Mouse (Mus musculus) left cerebral cortex, postnatal 10 days (tissue): ENCODE data around the gene Abr. TPM values are rescaled to one million over a fixed set of nuclear protein-coding genes. Genes with fewer than 3 reads are reported as not detected.

Experiments
- DNase-seq, 2 experiments: peaks; one replicate each; pipeline ENCODE4 v3.0.0; 2021 to 2022; ENCODE audit warnings: low spot score in 2 of 2, mixed read lengths in 1 of 2; ENCODE audit errors: extremely low spot score in 1 of 2
- intact Hi-C: fragments of 180-260 bp; cut with DNase I; formaldehyde crosslinking; loops from one replicate; pipeline ENCODE4 v1.15.1; 2025
- total RNA-seq, 2 experiments: library from RNA; stranded (reverse); gene quantifications; 2 replicates each; pipeline ENCODE4 v1.2.3; 2021

Gene Abr
- total RNA-seq, 2 experiments from 2014 or later: 322 to 328 TPM

DNA sequence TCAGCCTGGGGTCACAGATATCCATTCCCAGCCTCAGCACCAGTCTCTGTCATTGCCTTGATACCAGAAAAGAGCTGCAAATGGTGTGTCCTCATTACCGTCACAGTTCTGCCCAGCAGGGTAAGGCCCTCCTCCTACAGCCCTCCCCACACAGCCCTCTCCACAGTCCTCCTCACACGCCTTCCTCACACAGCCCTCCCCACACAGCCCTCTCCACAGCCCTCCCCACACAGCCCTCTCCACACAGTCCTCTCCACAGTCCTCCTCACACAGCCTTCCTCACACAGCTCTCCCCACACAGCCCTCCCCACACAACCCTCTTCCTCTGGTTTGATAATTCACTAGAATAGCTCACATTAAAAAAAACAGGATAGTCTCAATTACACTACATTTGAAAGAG is 7.9 kb upstream of the Abr start:
- intact Hi-C loops: no loop called here
- DNase-seq: no peak

DNA sequence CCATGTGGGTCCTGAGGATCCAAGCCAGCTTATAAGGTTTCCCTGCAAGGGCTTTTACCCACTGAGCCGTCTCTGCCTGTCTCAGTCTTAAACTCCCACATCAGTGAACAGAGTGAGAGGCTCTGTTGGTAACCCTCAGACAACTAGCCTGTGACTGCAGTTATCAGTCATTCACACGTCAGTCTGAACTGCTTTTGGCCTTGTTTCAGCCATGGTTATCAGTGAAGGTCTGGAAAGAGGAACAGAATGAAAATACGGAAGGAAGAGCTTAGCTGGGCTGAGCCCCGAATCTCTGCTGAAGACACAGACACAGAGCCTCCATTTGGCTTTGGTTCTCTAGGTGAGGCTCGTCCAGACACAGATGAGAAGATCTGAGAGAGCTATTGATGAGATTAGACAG is 6.5 kb upstream of the Abr start:
- no peak for DNase-seq
- intact Hi-C loops: no loop called here

DNA sequence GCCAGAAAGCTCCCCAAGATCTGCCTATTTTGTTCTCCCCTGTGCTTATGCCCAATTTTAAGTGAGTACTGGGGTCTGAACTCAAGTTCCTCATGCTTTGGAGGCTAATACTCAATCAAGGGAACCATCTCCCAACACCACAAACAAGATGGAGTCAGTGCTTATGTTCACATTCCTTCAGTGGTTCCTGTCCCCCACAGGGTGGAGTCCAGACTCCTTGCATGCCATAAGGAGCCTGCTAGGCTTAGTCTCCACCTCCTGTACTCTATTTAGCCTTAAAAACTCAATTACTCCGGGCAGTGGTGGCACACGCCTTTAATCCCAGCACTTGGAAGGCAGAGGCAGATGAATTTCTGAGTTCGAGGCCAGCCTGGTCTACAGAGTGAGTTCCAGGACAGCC is 2.8 kb upstream of the Abr start:
- intact Hi-C loops: no loop called here
- DNase-seq: no peak

DNA sequence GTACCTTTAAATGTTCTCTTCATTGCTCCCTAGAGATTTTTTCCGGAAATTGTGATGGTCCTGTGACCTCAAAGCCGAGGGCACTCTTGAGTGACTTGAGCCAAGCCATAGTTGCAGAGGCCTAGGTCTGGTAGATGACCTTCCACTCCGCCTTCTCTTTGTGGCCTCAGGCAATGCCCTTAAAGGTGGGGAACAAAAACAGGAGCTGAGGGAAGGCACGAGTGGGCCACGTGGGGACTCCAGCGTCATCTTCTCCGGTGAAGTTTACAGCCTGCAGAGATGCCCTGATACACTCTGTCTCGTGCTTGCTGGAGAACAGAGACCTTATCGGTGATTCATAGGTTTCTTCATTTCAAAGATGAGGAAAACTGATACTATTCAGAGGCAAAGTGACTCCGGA is 2.0 kb upstream of the Abr start:
- intact Hi-C loops: no loop called here
- no peak for DNase-seq

DNA sequence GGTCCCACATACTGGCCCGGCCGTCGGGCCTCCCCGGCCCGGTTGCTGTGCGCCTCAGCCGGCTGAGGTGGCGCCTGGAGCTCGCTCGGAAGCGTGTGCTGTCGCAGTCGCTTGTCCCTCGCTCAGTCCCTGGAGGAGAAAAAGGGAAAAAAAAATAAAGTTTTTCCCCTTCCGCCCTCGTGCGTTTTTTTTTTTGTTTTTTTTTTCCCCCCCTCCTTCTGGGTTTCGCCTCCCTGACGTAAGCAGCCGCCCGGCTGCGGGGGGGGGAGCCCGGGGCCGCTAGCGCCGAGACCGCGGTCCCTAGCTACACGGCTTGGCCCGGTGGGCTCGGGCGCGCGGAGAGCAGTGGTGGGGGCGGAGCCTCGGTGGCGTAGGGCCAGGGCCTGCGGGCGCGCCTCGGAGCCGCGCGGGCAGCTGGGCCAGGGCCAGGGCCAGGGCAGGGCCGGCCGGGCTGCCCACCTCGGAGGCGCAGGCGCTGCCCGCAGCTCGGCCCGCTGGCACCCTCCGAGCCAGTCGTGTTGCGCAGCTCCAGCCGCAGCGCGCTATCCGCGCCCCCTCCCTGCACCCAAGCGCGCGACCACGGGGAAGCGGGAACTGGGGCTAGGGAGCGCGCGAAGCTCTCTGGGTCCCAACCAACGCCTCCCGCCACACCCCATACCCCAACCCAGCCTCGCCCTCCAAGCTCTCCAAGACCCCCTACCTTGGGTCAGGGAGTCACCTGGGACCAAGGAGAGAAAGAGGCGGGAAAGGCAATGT is 1.3 kb upstream of the Abr start:
- peak; percentile 8 to 82 for DNase-seq
- intact Hi-C loops: no loop called here

DNA sequence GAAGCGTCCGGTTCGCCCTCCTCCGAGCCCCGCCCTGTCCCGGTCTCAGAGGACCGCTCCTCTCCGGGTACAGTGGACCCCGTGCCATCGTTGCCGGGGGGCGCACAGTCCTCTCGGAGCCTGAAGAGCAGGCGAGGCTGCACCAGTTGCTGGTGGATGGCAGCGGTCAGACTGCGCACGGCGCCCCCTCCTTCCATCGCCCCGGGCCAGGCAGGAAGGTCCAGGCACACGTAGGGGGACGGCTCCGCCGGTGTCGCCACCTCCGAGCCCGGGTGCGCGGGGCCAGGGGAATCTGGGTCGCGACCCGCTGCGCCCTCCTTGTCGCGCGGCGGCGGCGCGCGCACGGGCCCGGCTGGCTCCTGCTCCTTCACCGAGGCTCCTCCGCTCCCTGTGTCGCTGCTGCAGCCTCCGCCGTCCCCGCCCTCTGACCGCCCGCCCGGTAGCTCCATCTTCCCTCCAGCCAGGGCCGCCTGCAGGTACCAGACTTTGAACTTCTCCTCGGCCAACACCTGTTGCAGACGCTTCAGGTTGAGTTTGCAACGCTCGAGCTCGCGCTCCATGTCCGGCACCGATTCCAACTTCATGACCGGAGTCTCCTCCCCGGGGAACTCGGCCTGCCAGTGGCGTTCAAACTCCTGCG is 572 bp upstream of the Abr start:
- DNase-seq: peak in 1 of 2 experiments; percentile 47

DNA sequence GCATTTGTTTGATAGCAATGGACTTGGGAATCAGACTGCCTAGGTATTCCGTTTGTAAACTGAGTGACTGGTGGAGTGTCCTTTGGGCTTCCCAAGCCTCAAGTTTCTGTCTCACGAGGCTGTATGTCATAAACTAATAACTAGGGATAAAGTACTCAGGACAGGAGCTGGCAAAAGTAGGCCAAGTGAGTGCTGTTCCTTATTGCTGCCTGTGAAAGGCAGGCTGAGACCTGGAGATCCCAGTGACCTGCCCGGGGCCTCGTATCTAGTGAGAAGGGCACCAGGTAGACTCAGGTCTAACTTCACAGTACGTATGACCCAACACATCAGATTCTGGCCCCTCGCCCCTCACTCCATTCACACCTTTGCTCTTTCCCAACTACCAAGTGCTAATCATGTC is 4.0 kb downstream of the Abr start:
- intact Hi-C loops: no loop called here
- no peak for DNase-seq

More for the DNA sequence above, 572 bp upstream of the Abr start:
- intact Hi-C loops: no loop called here

DNA sequence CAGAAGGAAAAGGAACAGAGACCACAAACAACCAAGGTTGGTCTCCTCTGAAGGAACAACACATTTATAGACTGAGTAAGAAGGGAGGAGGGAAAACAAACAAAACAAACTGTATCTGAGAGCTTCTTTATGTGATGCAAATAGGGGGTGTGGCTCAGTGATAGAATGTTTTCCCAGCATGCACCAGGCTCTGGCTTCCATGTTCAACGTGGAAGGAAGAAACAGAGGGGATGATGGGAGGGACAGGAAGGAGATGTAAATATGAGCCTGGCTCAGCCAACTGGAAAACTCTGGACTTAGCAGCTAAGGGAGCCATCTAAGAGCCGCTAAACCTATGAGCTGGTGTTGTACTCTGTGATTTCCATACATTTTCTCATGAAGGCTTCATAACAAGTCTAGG is 7.9 kb downstream of the Abr start:
- intact Hi-C loops: no loop called here
- no peak for DNase-seq

DNA sequence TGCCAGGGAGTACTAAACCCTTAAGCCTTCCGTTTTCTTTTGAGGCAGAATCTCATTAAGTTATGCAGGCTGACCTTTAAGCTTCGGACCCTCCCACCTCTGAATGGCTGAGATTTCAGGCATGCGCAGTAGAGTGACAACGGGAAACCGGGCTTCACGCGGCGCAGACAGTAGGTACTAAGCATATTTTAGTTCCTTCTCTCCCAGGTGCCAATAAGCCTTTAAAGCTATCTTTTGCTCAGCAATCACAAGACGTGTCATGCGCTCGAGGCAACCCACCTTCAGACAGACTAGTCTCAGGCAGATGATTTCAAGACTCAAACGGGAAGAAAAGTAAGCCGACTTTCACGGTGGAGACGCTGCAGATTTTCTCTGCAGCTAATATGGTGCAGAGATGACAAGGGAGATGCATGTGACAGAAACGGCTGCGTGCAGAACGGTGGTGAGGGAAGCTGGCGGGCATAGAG is 9.4 kb downstream of the Abr start:
- intact Hi-C loops: no loop called here
- DNase-seq: peak; percentile 46 to 65

DNA sequence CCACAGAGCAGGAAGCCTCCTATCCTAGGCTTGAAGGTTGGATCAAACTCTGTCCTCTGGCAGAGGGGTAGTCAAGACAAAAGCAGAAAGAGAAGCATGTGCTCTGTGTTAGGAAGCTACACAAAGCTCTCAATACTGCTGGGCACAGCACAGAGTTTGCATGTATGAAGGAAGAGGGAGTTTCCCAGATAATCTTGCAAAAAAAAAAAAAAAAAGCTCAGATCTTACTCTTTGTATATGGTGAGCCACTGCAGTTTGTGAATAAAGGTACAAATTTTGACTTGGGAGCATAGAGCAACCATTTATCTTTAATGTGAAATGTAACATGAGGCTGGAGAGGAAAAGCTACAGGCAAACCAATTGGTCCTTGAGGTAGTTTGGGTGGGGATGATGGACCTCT is 11.2 kb downstream of the Abr start:
- intact Hi-C loops: no loop called here
- no peak for DNase-seq

DNA sequence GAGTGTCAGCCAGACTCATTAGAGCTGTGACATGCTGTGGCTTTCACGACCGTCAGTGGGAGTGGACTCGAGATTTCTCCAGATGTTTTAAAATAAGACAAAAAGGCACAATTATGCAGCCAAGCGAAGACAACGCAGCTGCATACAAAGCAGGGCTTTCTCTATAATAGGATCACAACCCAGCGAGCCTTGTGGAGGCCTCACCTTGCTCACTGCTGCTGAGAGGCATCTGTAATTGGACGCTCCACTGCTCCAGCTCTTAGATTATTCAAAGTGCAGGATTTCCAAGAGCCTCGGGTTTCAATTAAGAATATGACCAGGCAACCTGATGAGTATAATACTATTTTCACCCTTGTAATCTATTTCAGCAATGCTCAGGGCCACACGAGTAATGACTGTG is 15.6 kb downstream of the Abr start:
- intact Hi-C loops: no loop called here

DNA sequence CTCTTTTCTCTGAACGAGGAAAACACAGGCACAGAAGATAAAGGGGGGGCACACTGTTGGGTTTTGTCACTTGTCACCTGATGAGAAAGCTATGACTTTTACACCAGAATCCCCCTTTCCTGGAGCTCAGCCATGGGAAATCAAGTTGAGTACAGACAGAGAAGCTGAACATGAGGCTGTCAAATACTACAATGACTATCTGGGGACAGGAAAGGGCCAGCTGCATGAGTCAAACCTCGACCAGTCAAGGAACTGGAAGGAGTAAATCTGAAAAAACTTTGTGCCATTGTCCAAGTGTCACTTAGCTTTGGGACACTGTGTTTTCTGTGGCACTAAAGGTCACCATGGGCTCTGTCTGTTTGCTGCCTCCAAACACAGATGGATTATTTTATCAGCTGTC is 22.9 kb downstream of the Abr start:
- intact Hi-C loops: loop anchor here (5.0 kb wide), 1 partner anchor 727 kb away; no protein-coding TSS in a partner anchor
- no peak for DNase-seq

More for the DNA sequence above, 15.6 kb downstream of the Abr start:
- no peak for DNase-seq

DNA sequence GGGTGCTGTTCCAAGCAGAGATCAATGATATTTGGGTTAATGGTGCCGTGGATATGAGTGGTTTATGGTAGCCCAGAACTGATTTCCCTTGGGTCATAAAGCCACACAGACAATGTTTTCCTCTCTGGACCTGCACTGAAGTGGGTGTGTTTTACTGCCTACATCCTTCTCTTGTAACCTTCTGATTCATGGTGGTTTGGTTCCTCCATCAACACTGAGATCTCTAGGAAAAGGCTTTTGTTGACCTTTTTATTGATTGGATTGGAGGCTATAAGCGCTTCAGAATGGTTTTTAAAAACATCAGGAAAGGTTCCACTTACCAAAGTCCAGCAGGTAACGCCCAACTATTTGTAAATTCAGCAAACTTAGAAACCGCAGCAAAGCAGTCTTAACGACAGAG is 23.4 kb downstream of the Abr start:
- no peak for DNase-seq
- intact Hi-C loops: loop anchor here (5.0 kb wide), 1 partner anchor 726 kb away; no protein-coding TSS in a partner anchor

DNA sequence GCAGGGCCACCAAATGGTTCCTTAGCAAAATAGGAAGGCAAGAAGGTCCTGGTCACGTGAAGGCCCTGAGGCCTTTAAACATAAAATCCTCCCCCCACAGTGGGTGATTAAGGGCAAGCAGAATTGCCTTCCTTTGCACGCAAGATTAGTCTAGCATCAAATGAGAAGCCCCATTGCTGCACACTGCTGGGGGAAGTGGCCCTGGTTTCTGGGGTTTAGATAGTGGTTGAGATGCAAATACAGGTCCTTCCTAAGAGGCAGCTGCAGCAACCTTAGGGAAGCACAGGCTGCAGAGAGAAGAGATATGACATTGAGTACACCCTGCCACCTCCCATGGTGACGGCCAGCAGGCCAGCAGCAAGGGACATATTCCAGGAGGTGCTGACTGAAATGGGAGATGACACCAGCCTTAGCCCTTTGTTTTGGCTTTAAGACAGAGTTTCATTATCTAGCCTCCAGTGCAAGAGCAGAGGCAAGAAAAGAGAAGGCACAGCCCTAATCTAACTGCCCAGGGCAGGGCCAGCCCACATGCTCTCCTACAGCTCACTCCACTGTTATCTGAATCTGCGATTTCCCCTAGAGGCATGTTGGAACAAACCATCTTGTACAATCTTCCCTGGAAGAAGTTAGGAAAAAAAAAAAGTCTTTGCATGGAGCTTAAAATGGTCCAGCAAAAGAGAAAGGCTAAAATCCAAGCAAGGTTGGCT is 28.3 kb downstream of the Abr start:
- no peak for DNase-seq
- intact Hi-C loops: no loop called here

DNA sequence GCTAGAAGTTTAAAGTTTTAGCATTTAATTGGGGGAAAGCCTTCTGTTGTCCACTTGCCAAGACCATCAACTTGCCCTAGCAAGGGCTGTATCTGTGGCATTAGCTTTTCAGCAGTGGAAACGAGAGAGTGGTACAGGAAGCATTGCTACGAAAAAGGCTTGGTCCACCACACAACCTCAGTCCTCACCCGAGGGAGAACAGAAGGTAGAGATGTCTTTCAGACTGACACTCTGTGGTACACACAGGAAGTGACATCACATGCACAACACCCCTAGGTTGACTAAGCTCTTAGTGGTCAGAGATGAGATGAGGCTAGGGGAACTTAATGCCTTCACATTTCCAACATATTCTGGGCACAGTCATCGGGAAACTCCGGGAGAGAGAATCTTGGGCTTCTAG is 32.4 kb downstream of the Abr start:
- no peak for DNase-seq
- intact Hi-C loops: no loop called here

DNA sequence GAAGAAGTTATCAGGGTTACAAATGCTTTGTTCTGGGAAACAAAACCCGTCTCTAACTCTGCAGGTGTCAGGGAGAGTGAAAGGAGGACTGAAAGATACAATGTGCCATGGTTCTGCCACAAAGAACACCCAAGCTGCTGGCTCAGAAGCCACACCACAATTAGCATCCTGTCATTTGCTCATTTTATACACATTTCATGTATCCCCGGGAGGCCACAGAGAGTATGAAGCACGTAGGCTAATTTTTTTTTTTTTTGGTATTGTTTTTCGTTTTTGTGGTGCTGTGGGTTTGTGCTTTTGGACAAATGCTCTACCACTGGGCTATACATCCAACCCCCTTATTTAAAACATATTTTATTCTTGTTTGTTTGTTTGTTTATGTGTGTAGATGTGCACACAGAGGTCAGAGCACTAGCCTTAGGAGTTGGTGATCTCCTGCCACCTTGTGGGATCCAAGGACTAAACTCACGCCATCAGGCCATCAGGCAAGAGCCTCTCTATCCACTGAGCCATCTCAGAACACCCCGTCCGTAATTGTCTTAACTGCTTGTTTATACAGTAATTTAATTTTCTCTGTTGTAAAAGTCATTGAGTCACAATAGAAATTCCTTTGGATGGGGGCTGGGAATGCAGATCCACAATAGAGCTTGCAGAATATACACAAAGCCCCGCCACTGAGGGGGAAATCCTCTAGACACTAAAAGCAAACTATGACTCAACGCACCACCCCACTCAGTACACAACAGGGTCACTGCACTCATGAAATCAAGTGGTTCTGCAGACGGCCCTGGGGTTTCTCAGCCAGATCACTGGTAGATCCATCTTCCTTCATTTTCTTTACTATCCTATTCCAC is 33.3 kb downstream of the Abr start:
- intact Hi-C loops: no loop called here
- no peak for DNase-seq

DNA sequence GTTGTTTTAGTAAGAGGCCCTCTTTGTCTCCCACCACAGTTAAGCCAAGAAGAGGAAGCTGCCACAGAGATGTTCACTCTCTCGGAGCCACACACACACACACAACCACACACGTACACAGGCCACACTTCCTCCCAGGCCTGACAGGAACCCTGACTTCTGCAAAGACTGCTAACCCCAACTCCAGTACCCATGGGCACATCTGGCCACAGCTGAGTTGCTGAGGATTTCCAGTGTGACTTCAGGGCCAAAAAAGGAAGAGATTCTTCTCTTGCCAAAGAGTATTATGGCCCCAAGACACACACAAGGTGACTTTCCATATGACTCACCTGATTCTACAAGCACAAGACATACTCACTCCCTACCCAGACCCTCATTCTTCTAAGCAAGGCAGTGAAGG is 34.1 kb downstream of the Abr start:
- intact Hi-C loops: no loop called here

DNA sequence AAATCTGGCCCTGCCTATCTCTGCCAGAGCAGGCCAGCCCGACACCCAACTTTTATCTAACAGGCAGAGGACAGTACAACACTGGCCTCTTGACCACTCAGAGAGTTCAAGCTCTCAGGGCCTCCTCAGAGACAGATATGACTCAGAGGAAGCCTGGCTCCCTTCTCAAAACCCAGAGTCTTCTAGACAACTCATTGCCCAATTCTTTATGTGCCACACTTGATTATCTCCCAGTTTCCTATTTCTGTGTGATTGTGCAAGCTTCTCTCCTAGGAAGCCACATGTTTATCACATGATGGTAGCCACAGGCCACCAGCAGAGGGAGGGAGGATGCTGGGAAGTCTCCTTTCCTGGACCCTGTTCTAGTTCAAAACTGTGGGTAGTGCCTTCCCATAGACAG is 34.8 kb downstream of the Abr start:
- DNase-seq: no peak
- intact Hi-C loops: no loop called here

More for the DNA sequence above, 34.1 kb downstream of the Abr start:
- no peak for DNase-seq

DNA sequence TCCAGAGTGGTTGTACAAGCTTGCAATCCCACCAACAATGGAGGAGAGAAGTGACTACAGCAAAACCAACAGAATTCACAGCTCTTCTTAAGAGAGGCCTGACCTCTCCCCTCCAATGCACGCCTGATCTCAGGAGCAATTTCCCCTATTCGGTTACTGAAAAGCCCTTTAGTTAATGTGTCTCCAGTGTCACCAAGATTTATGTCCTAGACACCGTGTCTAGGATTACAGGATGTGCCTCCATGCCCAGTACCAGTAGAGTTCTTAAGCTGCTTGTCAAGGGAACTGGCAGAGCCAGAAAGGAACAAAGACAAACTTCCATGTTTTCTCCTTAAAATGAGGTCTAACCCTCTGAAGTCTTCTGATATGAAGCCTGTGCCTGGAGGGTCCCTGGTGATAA is 36.0 kb downstream of the Abr start:
- no peak for DNase-seq
- intact Hi-C loops: no loop called here
